Mouse (Mus musculus) kidney, embryonic 15.5 days (tissue): ENCODE data around the gene Ccdc87. TPM values are rescaled to one million over a fixed set of nuclear protein-coding genes. Genes with fewer than 3 reads are reported as not detected.

Source experiments
- ATAC-seq: fragments of 200-750 bp; cut with Nextera tagmentation; replicated peaks from 2 replicates; pipeline ENCODE4 v1.8.0; 2017; ENCODE audit warnings: moderate TSS enrichment; ENCODE audit not compliant: low FRiP score
- H3K27ac ChIP-seq: fragments of 300-500 bp; sonication (generic); 2 replicates; pipeline ENCODE4 v1.5.1; 2015; ENCODE audit warnings: mild to moderate bottlenecking, inconsistent platforms
- H3K27me3 ChIP-seq: fragments of 300-500 bp; sonication (generic); 2 replicates; pipeline ENCODE4 v1.6.1; 2015; ENCODE audit warnings: inconsistent platforms
- H3K36me3 ChIP-seq: fragments of 300-500 bp; sonication (generic); 2 replicates; pipeline ENCODE4 v1.6.1; 2015; ENCODE audit warnings: inconsistent platforms
- H3K4me1 ChIP-seq: fragments of 300-500 bp; sonication (generic); 2 replicates; pipeline ENCODE4 v1.6.1; 2015; ENCODE audit warnings: inconsistent platforms
- H3K4me2 ChIP-seq: fragments of 300-500 bp; sonication (generic); 2 replicates; pipeline ENCODE4 v1.6.1; 2015; ENCODE audit warnings: moderate library complexity, mild to moderate bottlenecking, inconsistent platforms
- H3K4me3 ChIP-seq: fragments of 300-500 bp; sonication (generic); replicated peaks from 2 replicates; pipeline ENCODE4 v1.5.1; 2015; ENCODE audit warnings: mild to moderate bottlenecking, inconsistent platforms
- H3K9ac ChIP-seq: fragments of 300-500 bp; sonication (generic); 2 replicates; pipeline ENCODE4 v1.6.1; 2015; ENCODE audit warnings: mild to moderate bottlenecking, inconsistent platforms
- H3K9me3 ChIP-seq: fragments of 300-500 bp; sonication (generic); replicated peaks from 2 replicates; pipeline ENCODE4 v1.6.1; 2016; ENCODE audit warnings: inconsistent platforms
- WGBS: fragments of 180-500 bp; shearing (Covaris S2); methylation state at CpG from one replicate; pipeline ENCODE4 v1.1.7; 2015; ENCODE audit warnings: mixed read lengths; 5-methylcytosine and 5-hydroxymethylcytosine counted together
- polyA plus RNA-seq: library from polyadenylated mRNA; unstranded; fragments of >200 nt; fragmentation: Nextera tagmentation; extraction: Ambion mirVana; gene quantifications from 2 replicates; pipeline ENCODE4 v1.2.1, GENCODE M21; 2015

Gene Ccdc87
- not detected in 2 replicates for polyA plus RNA-seq

GRCm38 (mm10) chr19:4839149-4839548 is at the start of gene Ccdc87, which contains the start of gene Ccs:
TSS of gene Ccdc87 (plus strand) at chr19:4839366.
TSS of gene Ccs (minus strand) at chr19:4839332.
- peak within 1 kb of the TSS; percentile 88 for H3K4me2 ChIP-seq
- no peaks in the 10 kb centered on the region for H3K9me3 ChIP-seq
- under 1% methylated on average over 25 of the region's 25 CpGs for WGBS
- H3K27ac ChIP-seq = peak within 1 kb of the TSS; percentile 54; the same call in 1 of the 2 replicates
- H3K4me1 ChIP-seq = peaks cover 17% of the 10 kb centered on the region
- H3K4me3 ChIP-seq = peak within 1 kb of the TSS; percentile 63
- peaks cover 29% of the 10 kb centered on the region for H3K27me3 ChIP-seq
- H3K9ac ChIP-seq = peak within 1 kb of the TSS; percentile 72
- ATAC-seq = peak; percentile 99
- 0 out of 2 replicates have a peak, but pooled peaks cover 6% of the 10 kb centered on the region for H3K36me3 ChIP-seq

- H3K4me1 ChIP-seq = peaks cover 43% of the 10 kb centered on the region
- peak; percentile 61 for ATAC-seq
- H3K4me3 ChIP-seq = peak overlapping the region; percentile 65
- H3K4me2 ChIP-seq = peak overlapping the region; percentile 85
- H3K27me3 ChIP-seq = no peaks in the 10 kb centered on the region
- H3K9ac ChIP-seq = peak overlapping the region; percentile 65
- WGBS = 1% methylated on average over 16 of the region's 16 CpGs
- peaks cover 56% of the 10 kb centered on the region for H3K36me3 ChIP-seq
- H3K27ac ChIP-seq = peak overlapping the region; percentile 83
- H3K9me3 ChIP-seq = no peaks in the 10 kb centered on the region
Measured at GRCm38 (mm10) chr19:4793281-4793830, 45.8 kb upstream of the Ccdc87 start.

GRCm38 (mm10) chr19:4793831-4794422 is 45.2 kb upstream of the Ccdc87 start, which contains the start of gene Rbm4:
TSS of gene Rbm4 (minus strand) at chr19:4793901.
- peak within 1 kb of the TSS; percentile 65 for H3K4me3 ChIP-seq
- ATAC-seq = peak; percentile 98
- H3K9me3 ChIP-seq = no peaks in the 10 kb centered on the region
- H3K27me3 ChIP-seq = no peaks in the 10 kb centered on the region
- H3K4me1 ChIP-seq = peaks cover 43% of the 10 kb centered on the region
- peak within 1 kb of the TSS; percentile 83 for H3K27ac ChIP-seq
- H3K36me3 ChIP-seq = peaks cover 56% of the 10 kb centered on the region
- H3K4me2 ChIP-seq = peak within 1 kb of the TSS; percentile 85
- under 1% methylated on average over 31 of the region's 31 CpGs for WGBS
- H3K9ac ChIP-seq = peak within 1 kb of the TSS; percentile 65

- Histone ChIP-seq H3K4me2 (no peak overlapping the region), H3K27ac (no peak overlapping the region), H3K9me3 (no peaks in the 10 kb centered on the region), H3K9ac (no peak overlapping the region), H3K36me3 (peaks cover 58% of the 10 kb centered on the region), H3K27me3 (no peaks in the 10 kb centered on the region), H3K4me1 (peaks cover 31% of the 10 kb centered on the region), H3K4me3 (no peak overlapping the region)
- ATAC-seq = no peak
- 73% methylated on average over 1 of the region's 1 CpGs for WGBS
Measured at GRCm38 (mm10) chr19:4795929-4796328, 43.2 kb upstream of the Ccdc87 start.

GRCm38 (mm10) chr19:4797846-4798245 is 41.3 kb upstream of the Ccdc87 start:
- no peak overlapping the region for H3K9ac ChIP-seq
- no peak overlapping the region for H3K4me2 ChIP-seq
- H3K4me1 ChIP-seq = peaks cover 16% of the 10 kb centered on the region
- WGBS = 98% methylated on average over 2 of the region's 2 CpGs
- no peaks in the 10 kb centered on the region for H3K27me3 ChIP-seq
- no peak overlapping the region for H3K4me3 ChIP-seq
- H3K9me3 ChIP-seq = no peaks in the 10 kb centered on the region
- ATAC-seq = no peak
- peaks cover 64% of the 10 kb centered on the region for H3K36me3 ChIP-seq
- H3K27ac ChIP-seq = no peak overlapping the region

GRCm38 (mm10) chr19:4799083-4799482 is 40.1 kb upstream of the Ccdc87 start:
- 95% methylated on average over 5 of the region's 5 CpGs for WGBS
- no peak overlapping the region for H3K4me2 ChIP-seq
- no peak overlapping the region for H3K27ac ChIP-seq
- no peak for ATAC-seq
- H3K9ac ChIP-seq = no peak overlapping the region
- no peaks in the 10 kb centered on the region for H3K9me3 ChIP-seq
- H3K36me3 ChIP-seq = peaks cover 75% of the 10 kb centered on the region
- no peaks in the 10 kb centered on the region for H3K27me3 ChIP-seq
- H3K4me3 ChIP-seq = no peak overlapping the region
- H3K4me1 ChIP-seq = peaks cover 18% of the 10 kb centered on the region

- Histone ChIP-seq H3K9ac (no peak overlapping the region), H3K4me1 (0 out of 2 replicates have a peak, but pooled peaks cover 14% of the 10 kb centered on the region), H3K4me2 (no peak overlapping the region), H3K4me3 (no peak overlapping the region), H3K36me3 (peaks cover 71% of the 10 kb centered on the region), H3K27ac (no peak overlapping the region), H3K9me3 (no peaks in the 10 kb centered on the region), H3K27me3 (no peaks in the 10 kb centered on the region)
- no peak for ATAC-seq
- 98% methylated on average over 7 of the region's 7 CpGs for WGBS
Measured at GRCm38 (mm10) chr19:4802691-4803091, 36.5 kb upstream of the Ccdc87 start.

GRCm38 (mm10) chr19:4803283-4803682 is 35.9 kb upstream of the Ccdc87 start:
- Histone ChIP-seq H3K27ac (no peak overlapping the region), H3K4me2 (no peak overlapping the region), H3K9ac (no peak overlapping the region), H3K36me3 (peaks cover 65% of the 10 kb centered on the region), H3K4me1 (peaks cover 20% of the 10 kb centered on the region), H3K9me3 (no peaks in the 10 kb centered on the region), H3K27me3 (no peaks in the 10 kb centered on the region), H3K4me3 (no peak overlapping the region)
- WGBS = 78% methylated on average over 10 of the region's 10 CpGs
- no peak for ATAC-seq

- under 1% methylated on average over 14 of the region's 14 CpGs for WGBS
- H3K9me3 ChIP-seq = no peaks in the 10 kb centered on the region
- peak overlapping the region; percentile 98 for H3K27ac ChIP-seq
- no peak for ATAC-seq
- peak overlapping the region; percentile 69 for H3K9ac ChIP-seq
- peak overlapping the region; percentile 67 for H3K4me3 ChIP-seq
- H3K36me3 ChIP-seq = 0 out of 2 replicates have a peak, but pooled peaks cover 5% of the 10 kb centered on the region
- H3K4me1 ChIP-seq = peaks cover 29% of the 10 kb centered on the region
- H3K4me2 ChIP-seq = peak overlapping the region; percentile 80
- no peaks in the 10 kb centered on the region for H3K27me3 ChIP-seq
Measured at GRCm38 (mm10) chr19:4810309-4810708, 28.9 kb upstream of the Ccdc87 start.

GRCm38 (mm10) chr19:4810746-4811062 is 28.5 kb upstream of the Ccdc87 start:
- ATAC-seq = no peak
- Histone ChIP-seq H3K27ac (peak overlapping the region; percentile 98), H3K9ac (peak overlapping the region; percentile 69), H3K27me3 (no peaks in the 10 kb centered on the region), H3K4me3 (peak overlapping the region; percentile 67), H3K9me3 (no peaks in the 10 kb centered on the region), H3K4me2 (peak overlapping the region; percentile 80), H3K4me1 (peaks cover 27% of the 10 kb centered on the region), H3K36me3 (0 out of 2 replicates have a peak, but pooled peaks cover 5% of the 10 kb centered on the region)
- WGBS = 0% methylated on average over 17 of the region's 17 CpGs

GRCm38 (mm10) chr19:4811063-4811908 is 27.9 kb upstream of the Ccdc87 start, which contains the start of the genes Gm21992 and Rbm14:
TSS of gene Gm21992 (minus strand) at chr19:4811612.
TSS of gene Rbm14 (minus strand) at chr19:4811634.
- Histone ChIP-seq H3K4me3 (peak within 1 kb of the TSS; percentile 67), H3K4me1 (peaks cover 27% of the 10 kb centered on the region), H3K4me2 (peak within 1 kb of the TSS; percentile 80), H3K27me3 (no peaks in the 10 kb centered on the region), H3K36me3 (0 out of 2 replicates have a peak, but pooled peaks cover 4% of the 10 kb centered on the region), H3K9ac (peak within 1 kb of the TSS; percentile 78), H3K9me3 (no peaks in the 10 kb centered on the region), H3K27ac (peak within 1 kb of the TSS; percentile 98)
- peak; percentile 99 for ATAC-seq
- WGBS = under 1% methylated on average over 83 of the region's 83 CpGs

GRCm38 (mm10) chr19:4811909-4812242 is 27.3 kb upstream of the Ccdc87 start:
- ATAC-seq = peak; percentile 45; the same call in 1 of the 2 replicates
- peaks cover 27% of the 10 kb centered on the region for H3K4me1 ChIP-seq
- H3K4me2 ChIP-seq = peak overlapping the region; percentile 80
- H3K27ac ChIP-seq = peak overlapping the region; percentile 98
- 3% methylated on average over 12 of the region's 12 CpGs for WGBS
- H3K9ac ChIP-seq = peak overlapping the region; percentile 78
- peak overlapping the region; percentile 67 for H3K4me3 ChIP-seq
- H3K27me3 ChIP-seq = no peaks in the 10 kb centered on the region
- no peaks in the 10 kb centered on the region for H3K9me3 ChIP-seq
- no peaks in the 10 kb centered on the region for H3K36me3 ChIP-seq
